Mouse (Mus musculus): ENCODE measurements around the gene Stat2.
"Not testable (repeated sequence)": the region's sequence is repeated elsewhere in the genome, so short reads cannot be mapped to it uniquely, and the experiment has no call there.

Gene Stat2

DNA sequence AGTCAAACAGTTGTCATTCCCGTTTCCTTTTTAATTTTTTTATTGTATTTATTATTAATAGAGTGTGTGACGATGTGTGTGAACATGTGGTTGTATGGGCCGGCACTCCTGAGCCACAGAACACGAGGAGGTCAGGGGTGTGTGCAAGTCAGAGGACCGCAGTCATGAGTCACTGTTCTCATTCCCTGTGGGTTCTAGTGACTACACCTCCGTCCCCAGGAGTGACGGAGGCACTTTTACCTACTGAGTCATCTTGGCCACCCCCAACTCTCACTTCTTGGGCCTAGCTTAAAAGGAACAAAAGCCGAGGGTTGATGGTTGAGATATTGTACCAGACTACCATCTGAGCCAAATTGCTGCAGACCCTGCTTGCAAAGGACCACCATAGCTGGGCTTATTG lies 14.0 kb upstream of the Stat2 start:
- no peak for DNase-seq (ENCODE audit: low read depth in 1 of 2, low spot score in 2 of 2)

DNA sequence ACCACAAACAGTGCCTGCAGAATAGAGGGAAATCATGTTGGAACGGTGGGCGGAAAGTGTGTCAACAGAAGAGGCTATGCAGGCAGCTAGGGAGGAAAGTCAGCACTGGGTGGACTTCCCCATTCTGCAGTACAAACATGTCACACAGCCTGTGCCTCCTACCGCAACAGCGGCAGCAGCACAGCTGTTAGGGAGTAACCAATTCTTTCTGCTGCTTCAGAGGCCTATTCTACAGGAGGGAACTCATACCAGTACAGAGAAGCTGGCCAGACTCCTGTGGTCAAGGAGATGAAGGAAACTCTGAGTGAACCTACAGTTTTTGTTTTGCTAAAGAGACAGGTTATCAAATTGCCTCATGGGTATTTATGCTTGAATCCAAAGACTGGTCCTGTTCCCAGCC lies 11.4 kb upstream of the Stat2 start:
- peak; percentile 20 to 27 for DNase-seq (ENCODE audit: low read depth in 1 of 2, low spot score in 2 of 2)

DNA sequence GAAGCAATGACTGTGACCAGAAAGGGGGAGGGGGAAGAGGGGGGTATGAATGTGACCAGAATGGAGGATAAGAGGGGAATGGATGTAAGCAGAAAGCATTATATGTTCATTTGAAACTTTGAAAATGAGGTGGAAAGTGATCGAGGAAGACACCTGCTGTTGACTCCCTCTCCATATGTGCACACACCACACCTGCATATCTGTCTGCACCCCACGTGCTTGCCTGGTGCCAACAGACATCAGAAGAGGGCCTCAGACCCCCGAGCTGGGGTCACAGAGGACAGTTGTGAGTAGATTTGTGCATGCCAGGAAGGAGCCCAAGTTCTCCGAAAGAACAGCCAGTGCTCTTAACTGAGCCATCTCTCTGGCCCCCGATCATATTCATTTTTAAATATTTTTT lies 10.4 kb upstream of the Stat2 start:
- DNase-seq (ENCODE audit: low read depth in 1 of 2, low spot score in 2 of 2), result no peak

DNA sequence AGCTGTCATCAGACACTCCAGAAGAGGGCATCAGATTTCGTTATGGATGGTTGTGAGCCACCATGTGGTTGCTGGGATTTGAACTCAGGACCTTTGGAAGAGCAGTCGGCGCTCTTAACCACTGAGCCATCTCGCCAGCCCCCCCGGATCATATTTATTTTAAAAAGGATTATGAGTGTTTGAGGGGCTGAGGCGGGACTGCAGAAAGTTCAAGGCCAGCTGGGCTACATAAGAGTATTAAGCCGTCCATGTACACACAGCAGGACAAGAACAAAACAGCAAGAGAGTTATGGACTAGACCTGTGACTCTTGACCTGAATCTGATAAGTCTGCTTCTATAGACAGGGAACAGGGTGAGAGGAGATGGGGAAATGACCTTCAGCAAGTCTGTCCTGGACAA lies 10.0 kb upstream of the Stat2 start:
- DNase-seq (ENCODE audit: low read depth in 1 of 2, low spot score in 2 of 2), result not testable (repeated sequence)

DNA sequence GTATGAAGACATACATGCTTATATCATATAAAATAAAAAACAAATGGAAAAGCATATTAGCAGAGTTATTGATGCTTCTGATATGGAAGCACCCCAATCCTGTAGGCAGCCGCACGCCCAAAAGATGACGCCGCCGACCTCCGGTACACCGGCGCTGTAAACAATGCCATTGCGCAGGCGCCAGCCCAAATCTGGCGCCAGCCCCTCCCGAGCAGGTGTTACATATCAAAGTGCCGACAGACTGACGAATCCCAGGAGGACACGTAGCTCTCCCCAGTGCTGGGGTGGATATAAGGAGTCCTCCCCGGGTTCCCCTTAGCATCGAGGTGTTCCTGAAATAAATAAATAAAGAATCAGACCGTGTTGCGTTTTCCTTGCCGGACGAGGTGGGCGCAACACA lies 8.1 kb upstream of the Stat2 start:
- no peak for DNase-seq (ENCODE audit: low read depth in 1 of 2, low spot score in 2 of 2)

DNA sequence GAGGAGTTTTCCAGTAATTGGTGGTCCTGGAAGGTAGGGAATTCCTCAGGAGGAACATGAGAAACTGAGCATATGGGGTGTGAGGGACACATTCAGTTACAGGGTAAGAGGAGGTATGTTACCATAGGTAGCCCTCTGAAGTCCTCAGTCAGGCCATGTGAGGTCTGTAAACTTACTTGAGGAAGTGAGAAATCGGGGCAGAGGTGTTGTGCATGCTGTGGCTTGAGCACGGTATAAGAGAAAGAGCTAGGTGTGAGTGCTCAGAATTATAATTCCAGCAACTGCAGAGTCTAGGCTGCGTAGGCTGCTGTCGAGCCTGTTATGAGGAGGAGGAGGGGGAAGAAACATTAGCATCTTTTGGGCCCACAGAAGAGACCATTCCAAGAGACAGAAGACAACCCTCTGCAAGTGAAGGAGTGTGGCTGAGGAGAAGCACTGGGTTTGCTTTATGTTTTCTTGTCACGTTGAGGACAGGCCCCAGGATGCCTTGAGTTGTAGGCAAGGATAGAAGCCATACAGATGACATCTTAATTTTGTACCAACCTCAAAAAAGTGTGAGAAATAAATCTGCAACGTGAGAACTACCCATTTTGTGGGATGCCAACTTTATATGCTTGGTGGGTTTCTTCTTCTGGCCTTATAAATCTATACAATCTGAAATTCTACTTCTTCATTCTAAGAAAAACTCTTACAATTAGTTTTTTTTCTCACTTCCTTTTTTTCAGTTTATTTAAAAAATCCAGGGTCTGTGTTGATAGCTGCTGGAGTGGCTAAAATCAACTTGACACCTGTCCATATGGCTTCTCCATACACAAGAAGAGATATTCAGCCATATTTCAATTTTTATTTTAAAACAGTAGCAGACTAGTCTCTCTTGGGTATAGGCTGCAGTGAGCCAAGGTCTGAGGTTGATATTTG lies 6.7 kb upstream of the Stat2 start:
- no peak for DNase-seq (ENCODE audit: low read depth in 1 of 2, low spot score in 2 of 2)

DNA sequence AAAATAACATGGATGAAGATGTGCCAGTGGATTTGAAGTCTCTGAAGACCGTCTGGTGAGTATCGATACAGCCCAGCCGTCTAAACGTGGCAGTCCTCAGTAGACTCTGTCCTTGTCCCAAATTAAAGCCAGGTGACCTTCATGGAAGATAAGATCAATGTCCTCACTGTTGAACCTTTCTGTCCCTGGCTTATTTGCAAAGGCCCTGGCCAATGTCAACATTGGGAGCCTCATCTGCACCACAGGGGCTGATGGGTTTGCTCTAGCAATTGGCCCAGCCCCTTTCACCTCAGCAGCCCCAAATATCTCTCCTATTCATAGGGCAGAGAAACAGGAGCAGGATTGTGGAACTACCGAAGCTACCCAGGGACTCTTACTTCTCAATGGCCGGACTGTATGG lies 2.0 kb upstream of the Stat2 start, which contains the start of gene Apof:
Apof (plus strand) TSS at position 301 of the 400 bp plus-strand sequence.
- DNase-seq (ENCODE audit: low read depth in 1 of 2, low spot score in 2 of 2), result no peak

DNA sequence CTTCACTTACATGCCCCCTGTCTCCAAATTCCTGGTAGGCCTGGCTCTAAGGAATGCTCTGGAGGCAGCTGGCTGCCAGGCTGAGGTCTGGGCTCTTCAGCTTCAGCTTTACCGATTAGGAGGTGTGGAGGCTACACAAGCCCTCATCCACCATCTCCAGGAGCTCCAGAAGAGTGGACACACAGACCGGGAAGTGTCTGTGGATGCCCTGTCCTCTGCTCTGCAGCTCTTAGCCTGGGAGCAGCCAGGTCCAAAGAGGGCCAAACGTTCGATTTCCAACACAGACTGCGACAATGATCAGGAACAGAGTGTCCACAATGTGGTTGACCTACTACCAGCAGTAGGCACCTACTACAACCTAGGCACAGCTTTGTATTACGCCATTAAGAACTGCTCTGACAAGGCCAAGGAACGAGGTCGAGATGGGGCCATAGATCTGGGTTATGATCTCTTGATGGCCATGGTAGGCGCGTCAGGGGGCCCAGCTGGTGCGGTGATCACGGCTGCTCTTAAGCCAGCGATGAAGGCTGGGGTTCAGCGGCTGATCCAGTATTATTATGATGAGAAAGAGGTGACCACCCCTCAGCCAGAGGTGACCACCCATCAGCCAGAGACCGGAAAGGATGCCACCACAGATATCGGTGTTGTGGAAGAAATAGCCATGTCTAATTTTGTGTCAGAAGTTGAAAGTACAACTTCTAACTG lies 1.0 kb upstream of the Stat2 start:
- no peak for DNase-seq (ENCODE audit: low read depth in 1 of 2, low spot score in 2 of 2)

DNA sequence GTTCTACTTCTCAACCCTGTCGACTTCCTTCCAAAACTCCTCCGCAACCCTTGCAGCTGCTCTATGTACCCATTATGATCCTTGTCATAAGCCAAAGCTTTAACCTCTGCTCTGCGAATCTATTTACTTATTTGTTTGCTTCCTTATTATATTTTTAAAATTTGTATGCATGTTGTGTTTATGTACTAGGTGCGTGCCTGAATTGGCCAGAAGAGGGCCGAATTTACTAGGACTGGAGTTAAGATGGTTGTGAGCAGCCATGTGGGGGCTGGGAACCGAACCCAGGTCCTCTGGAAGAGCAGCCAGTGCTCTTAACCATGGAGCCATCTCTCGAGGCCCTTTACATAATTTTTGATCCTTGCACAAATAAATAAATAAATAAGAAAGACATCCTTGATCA lies 507 bp downstream of the Stat2 start:
- DNase-seq (ENCODE audit: low read depth in 1 of 2, low spot score in 2 of 2), result no peak

DNA sequence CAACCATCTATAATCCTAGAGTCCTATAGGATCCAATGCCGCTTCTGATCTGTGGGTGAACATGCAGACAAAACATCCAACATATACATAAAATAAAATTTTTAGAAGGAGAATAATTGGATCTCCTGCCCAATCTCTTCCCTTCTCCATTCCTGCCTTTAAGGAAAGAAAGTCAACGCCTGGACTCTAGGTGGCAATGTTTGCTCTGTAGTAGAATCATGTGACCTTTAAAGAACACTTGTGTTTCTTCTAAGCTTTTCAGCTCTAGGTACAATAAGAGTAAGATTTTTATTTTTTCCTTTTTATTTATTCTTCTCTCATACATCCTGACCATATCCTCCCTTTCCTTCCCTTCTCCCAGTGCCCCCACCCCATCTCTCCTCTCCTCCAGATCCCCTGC lies 1.5 kb downstream of the Stat2 start:
- DNase-seq (ENCODE audit: low read depth in 1 of 2, low spot score in 2 of 2), result no peak

DNA sequence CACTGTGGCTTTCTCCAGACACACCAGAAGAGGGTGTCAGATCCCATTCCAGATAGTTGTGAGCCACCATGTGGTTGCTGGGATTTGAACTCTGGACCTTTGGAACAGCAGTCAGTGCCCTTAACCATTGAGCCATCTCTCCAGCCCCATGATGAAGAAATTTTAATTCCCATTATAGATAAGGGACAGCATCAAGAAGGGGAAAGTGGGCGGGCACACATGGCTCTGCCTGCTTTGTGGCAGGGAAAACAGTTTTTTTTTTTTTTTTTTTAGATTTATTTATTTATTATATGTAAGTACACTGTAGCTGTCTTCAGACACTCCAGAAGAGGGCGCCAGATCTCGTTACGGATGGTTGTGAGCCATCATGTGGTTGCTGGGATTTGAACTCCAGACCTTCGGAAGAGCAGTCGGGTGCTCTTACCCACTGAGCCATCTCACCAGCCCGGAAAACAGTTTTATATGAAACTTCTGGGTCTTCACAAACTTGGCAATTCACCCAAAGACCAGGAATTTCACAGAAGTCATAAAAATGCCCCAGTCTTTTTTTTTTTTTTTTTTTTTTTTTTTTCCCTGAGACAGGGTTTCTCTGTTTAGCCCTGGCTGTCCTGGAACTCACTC lies 2.6 kb downstream of the Stat2 start:
- not testable (repeated sequence) for DNase-seq (ENCODE audit: low read depth in 1 of 2, low spot score in 2 of 2)

DNA sequence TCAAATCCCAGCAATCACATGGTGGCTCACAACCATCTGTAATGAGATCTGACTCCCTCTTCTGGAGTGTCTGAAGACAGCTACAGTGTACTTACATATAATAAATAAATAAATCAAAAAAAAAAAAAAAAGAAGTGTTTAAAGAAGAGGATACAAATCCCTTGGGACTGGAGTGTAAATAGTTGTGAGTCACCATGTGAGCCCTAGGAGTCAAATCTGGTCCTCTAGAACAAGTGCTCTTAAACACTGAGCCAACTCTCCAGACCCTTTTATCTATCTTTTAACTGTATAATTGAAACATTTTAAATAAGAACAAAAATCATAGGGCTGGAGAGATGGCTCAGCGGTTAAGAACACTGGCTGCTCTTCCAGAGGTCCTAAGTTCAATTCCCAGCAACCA lies 5.0 kb downstream of the Stat2 start:
- not testable (repeated sequence) for DNase-seq (ENCODE audit: low read depth in 1 of 2, low spot score in 2 of 2)

DNA sequence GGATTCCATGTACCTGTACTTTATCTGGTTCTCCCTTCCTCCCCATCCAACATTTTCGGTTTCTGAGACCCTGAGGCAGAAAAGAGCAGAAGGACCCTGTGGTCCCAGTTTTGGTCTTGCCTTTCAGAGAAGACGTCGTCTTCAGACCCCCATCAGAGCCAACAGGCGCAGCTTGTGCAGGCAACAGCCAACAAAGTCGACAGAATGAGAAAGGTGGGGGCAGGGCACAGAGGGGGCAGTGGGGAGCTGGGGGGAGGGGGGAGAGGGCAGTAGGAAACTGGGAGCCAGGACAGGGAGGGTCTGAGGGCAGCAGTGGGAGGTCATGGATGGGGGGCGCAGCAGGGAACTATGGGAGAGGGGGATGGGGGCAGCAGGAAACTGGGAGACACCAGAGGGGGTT lies 7.8 kb downstream of the Stat2 start:
- no peak for DNase-seq (ENCODE audit: low read depth in 1 of 2, low spot score in 2 of 2)

DNA sequence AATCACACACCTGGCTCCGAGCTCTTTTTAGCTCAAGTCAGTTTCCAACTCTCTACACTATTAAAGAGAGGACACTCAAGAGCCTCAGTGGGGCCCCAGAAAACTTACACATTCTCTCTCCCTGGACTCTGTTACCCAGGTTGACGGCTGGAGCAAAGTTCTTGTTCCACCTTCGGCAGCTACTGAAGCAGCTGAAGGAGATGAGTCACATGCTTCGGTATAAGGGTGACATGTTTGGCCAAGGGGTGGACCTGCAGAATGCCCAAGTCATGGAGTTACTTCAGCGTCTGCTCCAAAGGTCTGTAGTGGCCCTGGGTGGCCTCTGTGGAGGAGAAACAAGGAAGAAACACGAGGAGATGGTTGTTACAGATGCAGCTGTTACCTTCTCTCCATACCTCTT lies 10.6 kb downstream of the Stat2 start:
- no peak for DNase-seq (ENCODE audit: low read depth in 1 of 2, low spot score in 2 of 2)

DNA sequence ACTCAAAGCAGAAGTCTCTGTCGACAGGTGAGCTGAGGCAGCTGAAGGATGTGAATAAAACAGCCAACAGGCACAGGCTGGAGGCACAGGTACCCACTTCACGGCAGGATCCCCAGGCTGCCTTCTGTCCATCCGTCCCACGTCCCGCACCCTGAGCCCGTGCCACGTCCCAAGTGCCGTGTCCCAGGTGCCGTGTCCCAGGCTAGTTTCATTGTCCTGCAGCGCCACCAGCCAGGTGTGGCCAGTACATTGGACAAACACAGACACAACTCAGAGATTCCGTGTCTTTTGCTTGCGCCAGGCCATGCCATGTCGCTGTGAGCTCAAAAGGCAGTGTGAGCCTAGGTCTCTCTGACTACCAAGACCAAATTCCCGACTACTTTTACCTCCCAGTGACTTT lies 11.3 kb downstream of the Stat2 start:
- no peak for DNase-seq (ENCODE audit: low read depth in 1 of 2, low spot score in 2 of 2)

DNA sequence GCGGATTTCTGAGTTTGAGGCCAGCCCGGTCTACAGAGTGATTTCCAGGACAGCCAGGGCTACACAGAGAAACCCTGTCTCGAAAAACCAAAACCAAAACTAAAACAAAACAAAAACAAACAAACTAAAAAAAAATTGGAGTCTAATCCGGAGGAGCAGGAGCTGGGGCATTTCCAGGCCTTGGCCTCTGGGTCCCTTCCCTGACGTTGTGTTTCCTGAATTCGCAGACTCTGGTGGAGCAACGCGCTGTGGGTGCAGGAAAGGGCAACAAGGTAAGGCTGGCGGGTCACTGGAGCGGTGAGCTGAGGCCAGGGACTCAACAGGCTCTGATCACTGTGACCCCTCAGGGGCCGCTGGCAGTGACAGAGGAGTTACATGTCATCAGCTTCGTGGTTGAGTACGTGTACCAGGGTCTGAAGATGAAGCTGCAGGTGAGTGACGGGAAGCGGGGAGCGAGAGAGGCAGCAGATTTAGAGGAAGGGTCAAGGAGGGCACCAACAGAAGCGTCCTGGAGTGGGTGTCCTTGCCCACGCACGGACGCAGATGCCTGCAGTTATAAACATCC lies 12.6 kb downstream of the Stat2 start:
- no peak for DNase-seq (ENCODE audit: low read depth in 1 of 2, low spot score in 2 of 2)

DNA sequence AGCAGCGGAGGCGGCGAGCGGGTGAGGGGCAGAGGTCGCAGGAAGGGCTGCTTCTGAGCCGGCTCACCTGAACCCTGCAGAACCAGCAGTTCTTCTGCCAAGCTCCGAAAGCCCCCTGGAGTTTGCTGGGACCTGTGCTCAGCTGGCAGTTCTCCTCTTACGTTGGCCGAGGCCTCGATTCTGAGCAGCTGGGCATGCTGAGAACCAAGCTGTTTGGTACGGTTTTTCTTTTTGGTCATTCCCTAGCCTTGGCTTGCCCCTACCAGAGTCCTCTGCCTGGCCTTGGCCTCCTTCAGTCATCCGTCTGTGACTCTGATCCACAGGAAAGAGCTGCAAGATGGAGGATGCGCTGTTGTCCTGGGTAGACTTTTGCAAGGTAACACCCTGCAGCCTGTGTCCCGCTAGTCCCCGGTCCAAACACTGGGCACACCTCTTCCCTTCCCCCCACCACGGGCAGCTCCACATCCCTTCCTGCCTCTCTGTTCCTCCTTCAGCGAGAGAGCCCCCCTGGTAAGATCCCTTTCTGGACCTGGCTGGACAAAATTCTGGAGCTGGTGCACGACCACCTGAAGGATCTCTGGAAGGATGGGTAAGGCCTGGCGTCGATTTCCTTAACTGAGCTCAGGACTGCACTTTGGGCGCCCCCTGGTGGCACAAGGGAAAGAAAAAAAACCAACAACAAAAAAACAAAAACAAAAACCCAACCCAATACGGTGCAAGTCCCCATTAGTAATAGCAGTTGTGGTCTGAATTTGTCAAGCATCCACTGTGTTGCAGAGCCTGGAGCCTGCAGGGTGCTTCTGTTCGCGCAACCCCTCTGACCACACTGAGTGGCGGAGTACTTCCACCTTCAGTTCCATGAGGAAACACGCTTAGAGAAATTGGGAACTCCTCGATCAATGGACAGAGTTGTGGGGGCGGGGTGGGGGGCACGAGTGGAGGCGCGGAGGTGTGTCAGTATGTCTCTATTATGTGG lies 13.5 kb downstream of the Stat2 start:
- peak in 1 of 2 experiments; percentile 23 for DNase-seq (ENCODE audit: low read depth in 1 of 2, low spot score in 2 of 2)

DNA sequence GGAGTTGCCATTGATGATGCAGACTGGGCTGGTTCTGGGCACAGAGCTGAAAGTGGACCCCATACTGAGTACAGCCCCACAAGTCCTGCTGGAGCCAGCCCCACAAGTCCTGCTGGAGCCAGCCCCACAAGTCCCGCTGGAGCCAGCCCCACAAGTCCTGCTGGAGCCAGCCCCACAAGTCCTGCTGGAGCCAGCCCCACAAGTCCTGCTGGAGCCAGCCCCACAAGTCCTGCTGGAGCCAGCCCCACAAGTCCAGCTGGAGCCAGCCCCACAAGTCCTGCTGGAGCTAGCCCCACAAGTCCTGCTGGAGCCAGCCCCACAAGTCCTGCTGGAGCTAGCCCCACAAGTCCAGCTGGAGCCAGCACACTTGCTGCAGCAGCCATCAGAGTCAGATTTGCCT lies 20.2 kb downstream of the Stat2 start:
- not testable (repeated sequence) for DNase-seq (ENCODE audit: low read depth in 1 of 2, low spot score in 2 of 2)

DNA sequence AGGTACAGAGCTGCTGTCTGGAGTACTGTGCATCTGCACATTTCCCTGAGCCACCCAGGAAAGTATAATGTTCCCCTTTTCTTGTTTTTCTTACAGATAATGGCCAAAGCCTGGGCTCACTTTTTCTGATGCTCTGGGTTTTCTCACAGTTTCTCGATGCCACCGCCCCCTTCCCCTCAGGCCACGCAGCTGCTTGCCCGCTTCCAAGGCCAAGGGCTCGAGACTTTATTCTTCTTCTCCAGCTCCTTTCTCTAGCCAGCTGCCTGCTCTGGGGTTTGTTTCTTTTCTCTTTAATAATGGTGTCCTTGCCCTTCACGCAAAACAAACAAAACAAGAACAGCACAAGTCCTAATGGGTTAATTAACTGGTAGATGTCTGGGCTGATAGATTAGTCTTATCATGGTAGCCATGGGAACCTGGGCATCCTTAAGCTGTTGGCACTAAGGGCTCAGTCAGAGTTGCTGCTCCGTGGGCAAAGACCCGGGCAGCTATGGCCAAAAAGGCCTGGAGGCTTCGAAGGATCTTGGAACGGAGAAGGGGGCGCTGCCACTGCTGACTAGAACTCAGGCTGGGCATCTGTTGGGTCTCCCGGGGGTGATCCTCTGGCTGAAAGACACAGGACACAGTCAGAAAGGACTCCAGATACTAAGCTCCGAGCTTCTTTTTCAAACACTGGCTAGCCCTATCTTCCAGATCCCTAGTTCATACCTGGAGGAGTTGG lies 26.2 kb downstream of the Stat2 start:
- no peak for DNase-seq (ENCODE audit: low read depth in 1 of 2, low spot score in 2 of 2)

DNA sequence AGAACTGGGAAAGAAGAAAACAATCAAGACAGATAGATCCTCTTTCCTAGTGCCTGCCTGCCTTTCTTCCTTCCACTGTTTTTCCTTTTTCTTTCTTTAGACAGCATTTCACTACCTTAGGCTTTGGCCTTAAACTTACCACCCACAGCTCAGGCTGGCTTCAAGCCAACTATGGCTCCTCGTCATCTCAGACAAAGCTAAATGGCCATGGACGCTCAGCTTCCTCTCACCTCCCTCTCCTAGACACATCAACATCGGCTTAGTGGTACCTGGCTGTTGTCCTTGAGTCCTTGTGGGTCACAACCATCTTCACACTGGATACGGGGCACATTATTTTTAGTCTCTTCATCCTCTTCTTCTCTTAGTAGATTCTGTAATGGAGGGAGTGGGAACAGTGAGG lies 26.9 kb downstream of the Stat2 start:
- no peak for DNase-seq (ENCODE audit: low read depth in 1 of 2, low spot score in 2 of 2)

Data from monocyte, adult 2 months (primary cell).